Mouse (Mus musculus) retina, postnatal 1 day (tissue): ENCODE data around the gene Tpm3.

Experiments
- DNase-seq: peaks from one replicate; pipeline ENCODE4 v3.0.0-alpha.2; 2012

Gene Tpm3

DNA sequence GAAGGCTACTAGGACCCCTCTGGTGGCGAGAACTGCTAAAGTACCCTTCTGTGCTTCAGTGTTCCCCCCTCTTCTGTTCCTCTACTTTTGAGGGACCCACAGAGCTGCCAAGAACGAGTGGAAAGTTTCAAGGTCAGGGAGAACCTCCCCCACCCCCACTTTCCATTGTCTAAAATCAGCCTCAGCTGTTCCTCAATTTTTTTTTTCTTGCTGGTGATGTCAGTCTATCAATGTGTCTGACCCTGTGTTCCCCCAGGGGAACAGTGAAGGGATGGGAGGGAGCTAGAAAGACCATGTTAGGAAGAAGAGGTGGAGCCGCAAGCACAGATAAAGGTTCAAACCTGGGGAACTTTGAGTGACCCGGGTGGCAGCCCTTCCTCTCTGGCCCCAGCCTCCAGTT is at the start of gene Tpm3:
Tpm3 (plus strand) TSS at position 356 of the 400 bp plus-strand sequence.
- DNase-seq, result no peak

DNA sequence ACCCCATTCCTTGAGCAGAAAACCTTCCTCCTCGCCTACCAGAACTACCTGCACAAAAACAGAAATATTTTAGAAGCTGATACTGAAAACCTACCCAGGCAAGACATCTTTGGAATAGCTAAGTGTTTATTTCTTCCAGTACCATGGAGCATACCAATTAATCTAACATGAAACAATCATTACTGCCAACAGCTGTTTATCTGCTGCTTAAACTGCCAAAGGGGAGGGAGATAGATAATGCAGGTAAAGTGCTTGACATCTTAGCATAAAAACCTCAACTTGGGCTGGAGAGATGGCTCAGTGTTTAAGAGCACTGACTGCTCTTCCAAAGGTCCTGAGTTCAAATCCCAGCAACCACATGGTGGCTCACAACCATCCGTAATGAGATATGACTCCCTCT is 37.8 kb upstream of the Tpm3 start:
- no peak for DNase-seq

- DNase-seq, result no peak
Observed at GRCm38 (mm10) chr3:90036263-90036662, 36.2 kb upstream of the Tpm3 start.

DNA sequence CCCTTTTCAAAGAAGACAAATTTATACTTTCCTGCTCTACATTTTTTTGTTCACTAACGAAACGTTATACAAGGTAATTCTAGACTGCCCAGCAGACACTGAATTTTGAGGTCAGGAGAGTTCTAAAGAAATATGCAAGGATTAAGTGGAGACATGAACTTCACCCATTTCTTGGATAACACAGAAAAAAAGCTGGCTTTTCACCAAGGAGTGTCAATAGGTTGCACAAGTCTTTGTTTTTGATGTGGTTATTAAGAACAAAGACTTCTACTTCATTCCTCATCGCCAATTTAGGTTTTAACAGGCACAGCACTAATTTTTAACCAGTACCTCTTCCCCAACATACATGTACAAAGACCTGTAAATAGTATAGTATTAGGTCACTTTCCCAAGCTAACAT is 22.8 kb upstream of the Tpm3 start:
- DNase-seq, result no peak

DNA sequence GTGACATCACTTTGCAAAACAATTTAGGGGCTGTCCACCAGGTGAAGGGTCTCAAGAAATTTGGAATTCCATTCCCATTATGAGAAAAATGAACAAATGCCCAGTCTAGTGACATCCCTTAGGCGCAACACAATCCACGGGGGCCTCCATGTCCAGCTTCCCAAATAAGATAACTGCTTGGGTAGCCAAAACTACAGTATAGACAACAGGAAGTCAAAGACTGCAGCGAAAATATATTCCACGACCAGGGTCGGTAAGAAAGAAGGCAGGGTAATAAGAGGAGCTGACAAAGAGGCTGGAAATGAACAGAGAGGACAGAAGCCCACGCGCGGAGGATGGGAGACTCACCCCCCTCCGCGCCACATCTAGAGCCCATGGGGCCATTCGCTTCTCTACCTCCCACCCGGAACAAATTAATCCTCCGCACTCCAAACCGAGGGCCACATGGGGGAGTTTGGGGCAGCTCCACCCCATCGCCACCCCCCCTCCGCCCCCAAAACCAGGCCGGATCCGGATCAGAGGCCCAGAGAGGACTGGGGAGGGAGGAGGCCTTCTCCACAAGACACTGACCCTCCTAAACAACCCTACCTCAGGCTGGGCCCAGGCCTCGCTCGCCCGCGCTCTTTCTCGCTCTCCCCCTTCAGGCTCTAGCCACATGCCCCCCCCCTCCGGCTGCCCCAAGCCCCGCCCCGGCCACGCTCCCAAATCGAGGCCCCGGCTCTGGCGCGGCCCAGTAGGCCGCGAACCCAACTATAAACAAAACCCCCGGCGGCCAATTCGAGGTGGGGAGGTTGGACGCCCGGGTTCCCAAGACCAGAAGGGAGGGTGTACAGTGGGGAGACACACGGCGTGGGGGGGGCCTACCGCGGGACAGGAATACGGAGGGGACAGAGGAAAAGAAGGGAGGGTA is 20.8 kb upstream of the Tpm3 start, which contains the start of gene 4933434E20Rik:
4933434E20Rik (plus strand) TSS at position 196 of the 910 bp plus-strand sequence.
- peak; percentile 80 for DNase-seq

DNA sequence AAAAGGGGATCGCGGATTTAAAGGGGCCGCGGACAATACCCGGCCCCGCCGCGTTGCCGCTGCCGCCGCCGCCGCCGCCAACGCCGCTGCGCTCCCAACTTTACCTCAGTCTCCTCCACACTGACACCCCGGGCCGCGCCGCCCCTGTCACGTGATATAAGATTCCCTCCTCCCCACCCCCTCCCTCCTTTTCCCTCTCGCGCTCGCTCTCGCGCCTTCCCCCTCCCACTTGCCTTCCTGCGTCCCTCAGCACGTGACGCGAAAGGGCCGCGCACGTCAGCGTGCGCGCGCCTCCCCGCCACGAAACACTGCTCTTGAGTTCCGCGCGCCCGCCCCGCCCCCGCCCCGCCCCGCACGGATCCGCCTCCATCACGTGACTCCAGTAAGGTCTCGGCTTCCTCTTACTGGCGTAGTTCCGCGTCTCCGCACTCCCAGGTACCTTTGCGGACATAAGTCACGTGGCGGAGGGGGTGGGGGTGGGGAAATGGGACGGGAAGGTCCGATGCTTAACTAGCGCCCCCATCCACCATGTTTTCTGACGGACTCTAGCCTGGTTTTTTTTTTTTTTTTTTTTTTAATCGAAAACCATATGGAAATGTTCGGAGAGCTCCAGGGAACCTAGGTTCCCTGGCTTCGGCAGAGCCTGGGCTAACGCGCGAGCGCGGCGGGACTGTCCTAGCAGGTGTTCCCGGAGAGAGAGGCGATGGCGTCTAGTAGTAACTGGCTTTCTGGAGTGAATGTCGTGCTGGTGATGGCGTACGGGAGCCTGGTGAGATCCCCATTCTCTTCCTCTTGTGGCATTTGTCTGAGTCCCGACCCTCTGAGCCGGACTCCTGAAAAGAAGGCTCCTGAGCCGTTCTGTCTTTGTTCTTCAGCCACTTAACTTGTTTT is 19.9 kb upstream of the Tpm3 start, which contains the start of gene Ubap2l:
Ubap2l (minus strand) TSS at position 278 of the 891 bp plus-strand sequence.
- DNase-seq, result peak; percentile 100

DNA sequence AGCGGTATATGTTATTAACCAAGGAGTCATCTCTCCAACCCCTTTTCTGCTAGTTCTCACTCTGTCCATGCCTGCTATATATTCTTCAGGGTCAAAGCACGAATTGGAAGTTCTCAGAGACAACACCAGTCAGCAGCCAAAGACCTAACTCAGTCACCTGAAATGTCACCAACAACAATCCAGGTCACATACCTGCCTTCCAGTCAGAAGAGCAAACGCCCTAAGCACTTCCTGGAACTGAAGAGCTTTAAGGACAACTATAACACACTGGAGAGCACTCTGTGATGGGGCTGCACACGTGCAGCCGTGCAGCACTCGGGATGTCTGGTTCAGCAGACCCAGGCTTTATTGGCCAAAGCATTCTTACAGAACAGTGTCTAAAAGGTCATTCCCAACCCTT is 10.9 kb upstream of the Tpm3 start:
- DNase-seq, result no peak

DNA sequence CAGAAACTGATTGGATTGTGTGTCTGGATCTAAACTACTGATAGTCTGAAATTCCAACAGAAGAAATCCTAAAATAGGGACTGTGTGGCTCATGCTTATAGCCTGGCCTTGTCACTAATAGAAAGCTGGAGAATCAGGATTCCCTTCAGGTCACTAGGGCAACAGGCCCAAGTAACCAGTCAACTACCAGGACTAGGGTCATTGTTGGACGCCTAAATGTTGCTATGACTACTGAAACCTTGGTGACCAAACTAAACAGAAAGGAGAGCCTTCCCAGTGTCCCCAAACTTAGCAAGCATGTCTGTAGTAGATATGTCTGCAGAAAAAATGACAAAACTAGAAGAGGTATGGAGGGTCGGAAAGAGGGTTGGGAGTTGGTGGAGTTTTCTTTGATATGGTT is 9.9 kb upstream of the Tpm3 start:
- peak; percentile 41 for DNase-seq

- no peak for DNase-seq
Observed at GRCm38 (mm10) chr3:90064383-90064782, 8.1 kb upstream of the Tpm3 start.

GRCm38 (mm10) chr3:90065553-90065952 is 6.9 kb upstream of the Tpm3 start:
- peak; percentile 68 for DNase-seq

DNA sequence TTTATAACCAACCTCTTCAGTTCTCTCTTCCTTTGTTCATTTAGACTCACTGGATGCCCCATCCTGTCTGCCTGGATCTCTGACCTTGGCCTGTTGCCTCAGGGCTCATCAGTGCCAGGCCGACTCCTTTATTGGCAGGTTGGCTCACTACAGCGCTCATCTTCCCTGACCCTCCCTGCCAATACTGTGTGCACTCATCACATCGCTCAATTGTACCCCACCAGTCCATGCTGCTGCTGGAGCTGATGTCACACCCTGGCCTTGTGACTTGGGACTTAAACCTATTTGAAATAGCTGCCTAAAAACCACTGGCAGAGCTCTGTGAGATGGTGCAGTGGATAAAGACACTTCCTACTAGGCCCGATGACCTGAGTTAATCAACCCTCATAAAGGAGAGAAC is 4.6 kb upstream of the Tpm3 start:
- DNase-seq, result no peak

DNA sequence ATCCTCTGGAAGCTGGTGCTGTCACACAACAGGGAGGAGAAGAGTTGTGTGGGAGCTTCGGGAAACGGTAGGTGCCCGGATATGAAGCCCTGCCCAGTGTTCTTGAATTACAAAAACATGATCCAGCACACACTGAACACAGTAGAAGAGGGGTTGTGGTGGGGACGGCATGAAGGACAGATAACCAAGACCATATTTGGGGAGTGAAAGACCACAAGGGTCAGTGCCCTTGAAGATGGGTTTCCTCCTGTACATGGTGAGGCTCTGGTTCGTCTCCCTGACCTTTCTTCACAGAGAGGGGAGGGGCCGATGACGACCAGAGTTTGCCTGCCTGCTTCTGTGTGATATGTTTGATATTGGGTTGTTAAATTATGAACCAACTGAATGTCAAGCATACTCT is 2.8 kb upstream of the Tpm3 start:
- DNase-seq, result no peak

- peak; percentile 93 for DNase-seq
Observed at GRCm38 (mm10) chr3:90076921-90077716, 4.7 kb downstream of the Tpm3 start.

DNA sequence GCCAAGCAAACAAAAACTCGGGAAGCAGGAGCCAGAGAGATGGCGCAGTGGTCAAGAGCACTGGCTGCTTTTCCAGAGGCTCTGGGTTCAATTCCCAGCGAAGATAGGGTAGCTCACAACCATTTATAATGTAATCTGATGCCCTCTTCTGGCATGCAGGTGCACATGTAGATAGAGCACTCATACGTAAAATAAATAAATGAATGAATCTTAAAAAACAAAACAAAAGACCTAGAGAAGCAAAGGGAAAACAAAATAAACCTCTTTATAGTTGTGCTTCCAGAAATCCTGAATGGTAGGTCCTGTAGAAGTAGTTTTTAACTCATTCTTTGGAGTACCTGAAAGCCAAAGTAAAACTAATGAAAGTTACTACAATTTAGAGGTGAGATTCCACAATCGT is 5.8 kb downstream of the Tpm3 start:
- DNase-seq, result no peak

DNA sequence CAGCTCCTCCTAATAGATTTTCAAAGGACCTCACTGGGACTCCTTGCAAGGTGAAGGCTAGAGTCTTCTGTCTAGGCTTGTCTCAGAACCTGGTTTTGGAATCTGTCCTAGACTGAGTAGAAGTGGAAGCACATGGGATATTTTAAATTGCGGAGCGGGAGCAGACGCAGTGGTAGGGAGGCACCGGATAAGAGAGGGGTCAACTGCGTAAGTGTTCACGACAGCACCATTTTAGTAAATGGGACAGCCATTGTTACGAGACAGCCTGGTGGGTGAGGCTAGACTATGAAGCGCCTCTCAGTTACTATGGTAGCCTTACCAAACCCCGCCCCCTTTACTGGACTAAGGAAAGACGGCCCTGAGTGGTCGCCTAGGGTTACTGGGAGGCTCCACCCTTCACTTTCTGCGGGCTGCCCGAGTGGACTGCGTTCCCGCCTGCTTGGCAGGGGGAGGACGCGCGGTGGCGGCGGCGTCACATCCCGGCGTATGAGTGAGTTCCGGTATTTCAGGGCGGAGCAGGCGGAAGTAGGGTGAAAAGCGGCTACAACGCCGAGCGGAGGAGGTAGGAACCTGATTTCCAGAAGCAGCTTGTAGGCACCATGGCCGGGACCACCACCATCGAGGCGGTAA is 6.8 kb downstream of the Tpm3 start:
- peak; percentile 99 for DNase-seq

GRCm38 (mm10) chr3:90079763-90080497 is 7.5 kb downstream of the Tpm3 start:
- peak; percentile 66 for DNase-seq

DNA sequence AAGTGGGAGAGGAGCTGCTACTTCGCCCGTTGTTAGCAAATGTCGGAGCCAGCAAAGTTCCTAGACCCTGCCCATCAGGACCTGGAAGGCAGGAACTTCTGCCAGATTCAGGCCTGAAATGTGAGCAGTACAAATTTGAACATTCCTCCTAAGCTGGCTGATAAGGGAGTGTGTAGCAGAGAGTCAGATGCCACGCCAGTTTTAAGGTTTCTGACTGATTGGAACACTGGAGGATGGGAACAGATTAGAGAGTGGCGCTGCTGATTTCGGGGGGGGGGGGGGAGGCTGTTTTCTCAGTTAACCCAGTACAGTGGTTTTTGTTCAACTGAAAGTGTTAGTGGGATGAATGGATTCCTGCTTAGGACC is 8.0 kb downstream of the Tpm3 start:
- DNase-seq, result no peak

DNA sequence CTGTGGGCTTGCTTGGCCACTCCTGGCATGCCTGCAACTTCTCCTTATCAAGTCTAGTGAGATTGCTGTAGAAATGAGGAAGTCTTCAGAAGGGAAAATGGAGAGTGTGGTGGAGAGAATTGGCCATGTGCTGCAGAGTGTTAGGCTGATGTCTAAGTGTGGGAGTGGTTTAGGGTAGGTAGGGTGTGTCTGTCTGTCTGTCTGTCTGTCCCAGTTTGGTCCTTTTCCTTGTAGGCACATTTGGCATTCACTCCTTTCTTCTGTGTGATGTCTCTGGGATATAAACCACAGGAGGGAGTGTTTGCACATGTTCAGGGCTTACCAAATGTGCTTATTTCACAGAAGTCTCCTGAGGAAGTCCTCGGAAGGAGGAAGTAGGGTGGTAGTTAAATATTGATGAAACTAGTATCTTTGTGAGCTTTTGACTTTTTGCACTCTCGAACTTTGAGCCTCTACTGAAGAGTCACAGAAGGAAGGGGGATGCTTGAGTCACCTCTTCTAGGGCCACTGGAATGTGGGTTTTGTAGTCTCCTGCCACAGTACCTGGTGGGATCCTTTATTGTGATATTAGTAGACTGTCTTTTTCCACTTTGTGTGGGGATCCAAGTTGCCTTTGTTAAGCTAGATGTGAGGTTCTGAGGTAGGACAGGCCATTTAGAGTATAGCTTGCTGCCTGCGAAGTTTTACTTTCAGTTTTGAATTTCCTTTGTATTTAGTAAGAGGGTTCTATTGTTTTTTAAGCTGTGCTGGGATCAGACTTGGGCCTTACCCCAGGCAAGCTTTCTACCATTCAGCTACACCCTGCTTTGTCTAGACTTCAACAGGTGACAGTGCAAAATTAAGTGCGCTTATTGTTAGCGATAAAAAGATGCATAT is 9.2 kb downstream of the Tpm3 start:
- no peak for DNase-seq

GRCm38 (mm10) chr3:90083034-90083433 is 10.6 kb downstream of the Tpm3 start:
- no peak for DNase-seq

GRCm38 (mm10) chr3:90083698-90084324 is 11.4 kb downstream of the Tpm3 start:
- no peak for DNase-seq
